Mouse (Mus musculus) CH12.LX (cell line): Measurements from ENCODE around the gene Pde8b. TPM values are rescaled to one million over a fixed set of nuclear protein-coding genes. Genes with fewer than 3 reads are reported as not detected.

Experiments used
- DNase-seq: peaks from one replicate; pipeline ENCODE4 v3.0.0-alpha.2; 2013; ENCODE audit errors: extremely low read depth
- H3K27ac ChIP-seq: 2 replicates; pipeline ENCODE4 v1.5.1; 2012; ENCODE audit warnings: low read depth, mild to moderate bottlenecking, control low read depth, moderate library complexity; ENCODE audit not compliant: insufficient read depth
- H3K27me3 ChIP-seq: replicated peaks from 2 replicates; pipeline ENCODE3; 2012; ENCODE audit warnings: inconsistent platforms
- H3K36me3 ChIP-seq, 2 experiments: replicated peaks in 1 of 2; 2 replicates each; pipeline versions ENCODE3 to v1.6.1; 2012; ENCODE audit warnings: inconsistent platforms in 1 of 2, low read length in 1 of 2, mild to moderate bottlenecking in 1 of 2, mixed read lengths in 1 of 2, moderate library complexity in 1 of 2; ENCODE audit not compliant: control insufficient read depth in 1 of 2, insufficient read depth in 1 of 2
- H3K4me1 ChIP-seq, 2 experiments: 2 replicates each; pipeline ENCODE4 v1.6.1; 2012; ENCODE audit warnings: inconsistent platforms in 1 of 2, moderate library complexity in 1 of 2; ENCODE audit not compliant: insufficient read depth in 2 of 2, control insufficient read depth in 1 of 2
- H3K4me2 ChIP-seq: 2 replicates; pipeline ENCODE4 v1.6.1; 2012; ENCODE audit warnings: low read depth, mild to moderate bottlenecking, control low read depth; ENCODE audit not compliant: poor library complexity, insufficient read depth, severe bottlenecking
- H3K4me3 ChIP-seq, 3 experiments: fragments of 150-350 bp in 1 of 3; sonication (generic) in 1 of 3; replicated peaks in 1 of 3; 2 replicates each; pipeline versions ENCODE3 to v1.5.1; 2011 to 2012; ENCODE audit warnings: low read depth in 2 of 3, low read length in 2 of 3, mild to moderate bottlenecking in 2 of 3, moderate library complexity in 2 of 3, control low read depth in 1 of 3, improper control_type of control experiment in 1 of 3, inconsistent platforms in 1 of 3, mixed read lengths in 1 of 3; ENCODE audit not compliant: poor library complexity in 1 of 3
- H3K79me2 ChIP-seq: replicated peaks from 2 replicates; pipeline ENCODE4 v1.6.1; 2012; ENCODE audit warnings: mild to moderate bottlenecking, moderate library complexity; ENCODE audit not compliant: control insufficient read depth, poor library complexity, insufficient read depth, severe bottlenecking; ENCODE audit errors: extremely low read depth
- H3K9ac ChIP-seq: 2 replicates; pipeline ENCODE4 v1.6.1; 2012; ENCODE audit warnings: low read depth, mild to moderate bottlenecking, control low read depth, moderate library complexity; ENCODE audit not compliant: insufficient read depth
- H3K9me3 ChIP-seq: replicated peaks from 2 replicates; pipeline ENCODE3; 2012; ENCODE audit warnings: low read length, inconsistent platforms, mixed read lengths
- EP300 ChIP-seq: IDR thresholded peaks from 2 replicates; pipeline ENCODE4 v1.6.1; 2011; ENCODE audit warnings: low read length, improper control_type of control experiment
- JUN ChIP-seq: IDR thresholded peaks from 2 replicates; pipeline ENCODE4 v1.6.1; 2011; ENCODE audit warnings: low read depth, mild to moderate bottlenecking, low read length, improper control_type of control experiment, moderate library complexity; ENCODE audit not compliant: insufficient read depth
- JUND ChIP-seq: conservative IDR thresholded peaks from 2 replicates; pipeline ENCODE4 v1.6.1; 2011; ENCODE audit warnings: low read depth, low read length, improper control_type of control experiment
- KAT2A ChIP-seq: IDR thresholded peaks from 2 replicates; pipeline ENCODE4 v1.6.1; 2012; ENCODE audit warnings: low read length, improper control_type of control experiment, inconsistent platforms; ENCODE audit not compliant: insufficient replicate concordance
- MAFK ChIP-seq: IDR thresholded peaks from 2 replicates; pipeline ENCODE4 v1.6.1; 2011; ENCODE audit warnings: low read length, improper control_type of control experiment; ENCODE audit not compliant: insufficient replicate concordance
- MAX ChIP-seq: IDR thresholded peaks from 2 replicates; pipeline ENCODE4 v1.6.1; 2011; ENCODE audit warnings: low read length, improper control_type of control experiment
- MXI1 ChIP-seq: IDR thresholded peaks from 2 replicates; pipeline ENCODE4 v1.6.1; 2011; ENCODE audit warnings: mild to moderate bottlenecking, low read depth, low read length, improper control_type of control experiment
- MYC ChIP-seq: IDR thresholded peaks from 2 replicates; pipeline ENCODE4 v1.6.1; 2011; ENCODE audit warnings: low read depth, mild to moderate bottlenecking, improper control_type of control experiment, low read length
- NELFE ChIP-seq: IDR thresholded peaks from 2 replicates; pipeline ENCODE4 v1.6.1; 2011; ENCODE audit warnings: low read depth, low read length, improper control_type of control experiment
- PAX5 ChIP-seq: IDR thresholded peaks from 2 replicates; pipeline ENCODE4 v1.6.1; 2012; ENCODE audit warnings: low read length, inconsistent platforms, mixed read lengths
- POLR2A ChIP-seq: IDR thresholded peaks from 2 replicates; pipeline ENCODE4 v1.6.1; 2011; ENCODE audit warnings: low read depth, mild to moderate bottlenecking, improper control_type of control experiment, low read length
- RAD21 ChIP-seq: IDR thresholded peaks from 2 replicates; pipeline ENCODE4 v1.6.1; 2011; ENCODE audit warnings: low read depth, mild to moderate bottlenecking, low read length, improper control_type of control experiment, moderate library complexity
- RCOR1 ChIP-seq: conservative IDR thresholded peaks from 2 replicates; pipeline ENCODE4 v1.6.1; 2012; ENCODE audit warnings: low read depth, mild to moderate bottlenecking, inconsistent platforms, low read length, improper control_type of control experiment
- SIN3A ChIP-seq: IDR thresholded peaks from 2 replicates; pipeline ENCODE4 v1.6.1; 2012; ENCODE audit warnings: low read length, improper control_type of control experiment, inconsistent platforms
- SMC3 ChIP-seq: IDR thresholded peaks from 2 replicates; pipeline ENCODE4 v1.6.1; 2011; ENCODE audit warnings: low read depth, low read length, improper control_type of control experiment
- TBP ChIP-seq: conservative IDR thresholded peaks from 2 replicates; pipeline ENCODE4 v1.6.1; 2011; ENCODE audit warnings: low read depth, low read length, improper control_type of control experiment
- USF1 ChIP-seq: IDR thresholded peaks from 2 replicates; pipeline ENCODE4 v1.6.1; 2014; ENCODE audit warnings: low read depth, mild to moderate bottlenecking, inconsistent platforms, low read length, improper control_type of control experiment
- USF2 ChIP-seq: conservative IDR thresholded peaks from 2 replicates; pipeline ENCODE4 v1.6.1; 2011; ENCODE audit warnings: low read depth, low read length, improper control_type of control experiment
- ZMIZ1 ChIP-seq: IDR thresholded peaks from 2 replicates; pipeline ENCODE4 v1.6.1; 2012; ENCODE audit warnings: low read depth, mild to moderate bottlenecking, inconsistent platforms, low read length, improper control_type of control experiment
- dilution Hi-C: fragments of 300-500 bp; cut with MboI; formaldehyde crosslinking; loops from 2 replicates; pipeline ENCODE4 v1.14.3; 2020; ENCODE audit warnings: low sequenced_read_pairs; ENCODE audit not compliant: extremely low pct_unique_long_range_greater_than_20kb, extremely low pct_ligation_motif_present
- in situ Hi-C: fragments of 300-500 bp; cut with MboI; formaldehyde crosslinking; loops from 3 replicates; pipeline ENCODE4 v1.14.3; 2019; ENCODE audit warnings: low sequenced_read_pairs, low pct_ligation_motif_present, low pct_unique_long_range_greater_than_20kb, mixed read lengths
- polyA plus RNA-seq: library from polyadenylated mRNA; unstranded; fragments of >175 nt; gene quantifications from 2 replicates; pipeline ENCODE4 v1.2.1, GENCODE M21; 2012; ENCODE audit warnings: low read depth; ENCODE audit not compliant: insufficient read length
- total RNA-seq, 2 experiments: library from RNA; depleted of rRNA; stranded (reverse); fragments of 300-350 nt in 1 of 2; fragments of >200 nt in 1 of 2; gene quantifications; 2 replicates each; pipeline ENCODE4 v1.2.3; 2012 to 2014

Pde8b gene
- total and polyA plus RNA-seq, 3 experiments, result 0.25 to 2.0 (median 0.93) TPM

DNA sequence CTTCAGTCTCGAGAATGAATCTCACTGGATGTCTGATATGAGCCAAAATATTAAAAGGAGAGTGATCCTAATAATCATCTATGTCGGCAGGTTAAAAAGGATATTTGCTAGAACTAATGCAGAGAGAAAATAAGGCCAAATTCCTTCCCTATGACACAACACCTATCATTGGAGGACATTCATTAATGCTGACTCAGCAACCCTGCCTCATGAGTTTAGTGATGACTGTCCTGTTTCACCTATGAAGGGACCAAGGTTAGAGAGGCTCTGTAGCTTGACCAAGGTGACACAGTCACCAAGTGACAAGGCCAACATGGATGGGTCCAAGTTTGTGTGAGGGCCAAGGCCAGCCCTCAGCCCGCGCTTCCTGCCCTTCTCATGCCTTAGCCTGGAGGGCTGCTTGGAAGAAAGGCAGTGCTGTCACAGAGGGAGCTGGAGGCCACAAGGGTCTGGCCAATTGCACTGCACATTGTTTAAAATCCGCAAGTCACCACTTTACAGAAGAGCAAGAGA, 62.9 kb downstream of the Pde8b start:
- Histone ChIP-seq H3K27ac (no peak overlapping the region), H3K4me2 (no peak overlapping the region), H3K9ac (no peak overlapping the region), H3K79me2 (no peaks in the 10 kb centered on the region), H3K36me3 (no peaks in the 10 kb centered on the region), H3K4me1 (no peaks in the 10 kb centered on the region), H3K27me3 (no peaks in the 10 kb centered on the region), H3K4me3 (no peak overlapping the region), H3K9me3 (no peaks in the 10 kb centered on the region)
- TF ChIP-seq EP300 (no peak), MYC (no peak), MAFK (peak; percentile 98), SMC3 (no peak), RCOR1 (no peak), KAT2A (no peak), NELFE (no peak), JUND (no peak)
- no peak for DNase-seq
- dilution Hi-C loops, result no loop called here
- in situ Hi-C loops, result no loop called here

DNA sequence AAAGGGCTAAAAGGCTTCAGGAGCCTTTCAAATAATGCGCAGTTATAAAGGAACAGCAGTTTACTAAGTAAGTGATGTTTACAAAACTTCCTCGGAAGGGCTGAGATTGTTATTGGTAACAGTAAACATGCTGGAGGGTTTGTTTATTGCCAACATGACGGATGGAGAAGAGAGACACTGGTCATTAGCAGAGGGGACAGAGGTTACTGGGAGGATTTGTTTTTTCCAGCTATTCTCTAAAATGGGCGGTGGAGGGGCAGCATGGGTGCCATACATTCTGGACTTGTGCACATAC, 63.4 kb downstream of the Pde8b start:
- H3K4me2 ChIP-seq, result no peak overlapping the region

DNA sequence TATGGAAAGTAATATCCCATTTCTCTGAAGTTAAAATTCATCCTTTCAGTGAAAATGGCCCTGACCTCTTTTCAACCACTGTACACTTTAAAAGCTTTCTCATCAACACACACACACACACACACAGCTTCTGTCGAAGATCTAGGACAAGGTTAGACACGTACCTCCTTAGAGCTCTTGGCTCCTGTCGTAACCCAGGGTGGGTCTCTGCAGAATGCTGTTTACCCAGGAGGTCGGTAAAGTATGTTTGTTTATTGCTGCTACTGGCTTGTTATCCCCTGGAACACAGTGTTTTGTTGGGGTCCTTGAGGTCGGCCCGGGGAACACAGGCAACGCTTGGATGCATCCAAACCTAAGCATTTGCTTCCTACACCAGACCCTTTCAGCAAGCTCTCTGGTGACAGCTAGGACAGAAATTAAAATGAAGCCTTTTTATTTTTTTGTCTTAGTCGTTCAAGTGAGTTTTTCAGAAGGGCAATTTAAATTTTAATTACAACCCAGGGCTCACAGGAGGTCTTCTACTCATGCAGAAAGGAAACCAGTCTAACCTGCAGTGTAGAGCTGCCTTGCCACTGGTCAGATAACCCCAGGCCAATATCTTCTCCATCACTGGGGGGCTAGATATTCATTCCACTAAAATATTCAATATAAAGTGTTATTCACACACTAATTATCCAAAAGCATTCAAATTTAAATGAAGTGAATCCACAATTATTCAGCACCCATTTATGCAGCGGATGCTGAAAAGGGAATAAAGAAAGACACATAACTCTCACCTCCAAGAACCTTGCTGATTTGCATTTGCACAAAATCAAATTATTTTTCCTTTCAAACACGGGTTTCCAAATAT, 64.0 kb downstream of the Pde8b start:
- H3K79me2 ChIP-seq, result no peaks in the 10 kb centered on the region
- no peaks in the 10 kb centered on the region for H3K4me1 ChIP-seq
- H3K9me3 ChIP-seq, result no peaks in the 10 kb centered on the region
- H3K27me3 ChIP-seq, result no peaks in the 10 kb centered on the region
- in situ Hi-C loops, result no loop called here
- TF ChIP-seq MAFK (no peak), PAX5 (no peak), EP300 (no peak), MYC (no peak), TBP (no peak), POLR2A (no peak), SIN3A (no peak), ZMIZ1 (no peak), RAD21 (no peak), RCOR1 (no peak), USF2 (no peak), USF1 (no peak), JUN (no peak), MXI1 (no peak)
- dilution Hi-C loops, result no loop called here
- DNase-seq, result no peak
- H3K36me3 ChIP-seq, result no peaks in the 10 kb centered on the region
- no peak overlapping the region for H3K27ac ChIP-seq
- H3K9ac ChIP-seq, result no peak overlapping the region
- no peak overlapping the region for H3K4me2 ChIP-seq
- H3K4me3 ChIP-seq, result no peak overlapping the region

More for the DNA sequence above, 63.4 kb downstream of the Pde8b start:
- Histone ChIP-seq H3K27ac (no peak overlapping the region), H3K4me3 (no peak overlapping the region), H3K9me3 (no peaks in the 10 kb centered on the region), H3K4me1 (no peaks in the 10 kb centered on the region), H3K36me3 (no peaks in the 10 kb centered on the region), H3K9ac (no peak overlapping the region), H3K79me2 (no peaks in the 10 kb centered on the region), H3K27me3 (no peaks in the 10 kb centered on the region)
- TF ChIP-seq JUND, result no peak
- TF ChIP-seq MAX, result no peak
- TF ChIP-seq SIN3A, result no peak
- no peak for TF ChIP-seq NELFE
- no peak for TF ChIP-seq USF1
- DNase-seq, result no peak
- dilution Hi-C loops (no loop called here), in situ Hi-C loops (no loop called here)
